8 mouse cellular contexts compared by ENCODE assay signal in genomic region chr8:64947698-64948034, GRCm38 (mm10). TPM values are rescaled to one million over a fixed set of nuclear protein-coding genes. Genes with fewer than 3 reads are reported as not detected.
DNase-seq lines count a peak whose midpoint lies in the region; ATAC-seq and TF ChIP-seq lines count a peak whose summit lies in the region.

No protein-coding gene starts in this region.

- peak overlapping the region; percentile 82 for H3K4me3 ChIP-seq in erythroblast, embryonic 14.5 days (replicated peaks)
- H3K4me3 ChIP-seq in spleen, adult 2 months (ENCODE audit: extremely low read depth, insufficient read depth, insufficient read length) = peak overlapping the region; percentile 74
- H3K4me3 ChIP-seq in limb, embryonic 15.5 days = peak overlapping the region; percentile 92
- peak overlapping the region; percentile 88 for H3K4me3 ChIP-seq in stomach, embryonic 15.5 days (replicated peaks)

- no peak for TF ChIP-seq CTCF in spleen, adult 2 months (IDR thresholded peaks at IDR 0.05; ENCODE audit: extremely low read depth, insufficient read depth, insufficient read length, insufficient replicate concordance)

- peak overlapping the region; percentile 51 for H3K4me2 ChIP-seq in limb, embryonic 15.5 days
- H3K4me2 ChIP-seq in stomach, embryonic 15.5 days = peak overlapping the region; percentile 68

- no peak for TF ChIP-seq POLR2A in spleen, adult 2 months (IDR thresholded peaks at IDR 0.05; ENCODE audit: low read depth, low read length)

- peaks cover 21% of the 10 kb centered on the region for H3K4me1 ChIP-seq in erythroblast, embryonic 14.5 days (ENCODE audit: control insufficient read depth)
- no peaks in the 10 kb centered on the region; the same call in none of the 2 replicates for H3K4me1 ChIP-seq in spleen, adult 2 months (ENCODE audit: control insufficient read depth, insufficient read depth, insufficient read length)
- H3K4me1 ChIP-seq in limb, embryonic 15.5 days = no peaks in the 10 kb centered on the region
- H3K4me1 ChIP-seq in stomach, embryonic 15.5 days = no peaks in the 10 kb centered on the region; the same call in 1 of the 2 replicates

- H3K9ac ChIP-seq in limb, embryonic 15.5 days = peak overlapping the region; percentile 45
- peak overlapping the region; percentile 66 for H3K9ac ChIP-seq in stomach, embryonic 15.5 days

- H3K27me3 ChIP-seq in erythroblast, embryonic 14.5 days (ENCODE audit: control insufficient read depth) = peaks cover 10% of the 10 kb centered on the region
- no peaks in the 10 kb centered on the region for H3K27me3 ChIP-seq in spleen, adult 2 months (ENCODE audit: control insufficient read depth, insufficient read depth, low read length)
- H3K27me3 ChIP-seq in limb, embryonic 15.5 days = peaks cover 12% of the 10 kb centered on the region
- H3K27me3 ChIP-seq in stomach, embryonic 15.5 days (replicated peaks) = no peaks in the 10 kb centered on the region

- H3K9me3 ChIP-seq in erythroblast, embryonic 14.5 days (ENCODE audit: control insufficient read depth, low read length) = peaks cover 2% of the 10 kb centered on the region
- H3K9me3 ChIP-seq in limb, embryonic 15.5 days = no peaks in the 10 kb centered on the region
- H3K9me3 ChIP-seq in stomach, embryonic 15.5 days = no peaks in the 10 kb centered on the region

- H3K36me3 ChIP-seq in erythroblast, embryonic 14.5 days (ENCODE audit: control insufficient read depth) = no peaks in the 10 kb centered on the region
- H3K36me3 ChIP-seq in spleen, adult 2 months (ENCODE audit: control insufficient read depth, insufficient read depth, low read length) = no peaks in the 10 kb centered on the region
- no peaks in the 10 kb centered on the region for H3K36me3 ChIP-seq in limb, embryonic 15.5 days
- no peaks in the 10 kb centered on the region for H3K36me3 ChIP-seq in stomach, embryonic 15.5 days

- WGBS in spleen, adult 2 months = 7% methylated on average over 10 of the region's 10 CpGs
- 5% methylated on average over 10 of the region's 10 CpGs for WGBS in limb, embryonic 15.5 days
- WGBS in stomach, embryonic 15.5 days = 11% methylated on average over 10 of the region's 10 CpGs

- no peak for DNase-seq in spleen, adult 2 months (ENCODE audit: low read depth in 1 of 2, low spot score in 2 of 2)
- DNase-seq in spleen, adult 12 weeks (ENCODE audit: low spot score) = no peak
- no peak for DNase-seq in testis, postnatal 10 days (ENCODE audit: low spot score)
- DNase-seq in B cell, adult 2 months = no peak

- H3K27ac ChIP-seq in spleen, adult 2 months (ENCODE audit: insufficient read depth, low read length) = peak overlapping the region; percentile 97
- H3K27ac ChIP-seq in limb, embryonic 15.5 days = peak overlapping the region; percentile 71
- H3K27ac ChIP-seq in stomach, embryonic 15.5 days = peak overlapping the region; percentile 80

- no peak for ATAC-seq in erythroblast, adult 5-6 weeks (replicated peaks; ENCODE audit: low FRiP score, poor library complexity, severe bottlenecking)
- no peak for ATAC-seq in limb, embryonic 15.5 days (ENCODE audit: insufficient number of reproducible peaks, low FRiP score, low TSS enrichment, low read depth)
- ATAC-seq in stomach, embryonic 15.5 days (ENCODE audit: insufficient read depth, low FRiP score, low read depth) = no peak

RNA-seq across cellular contexts. Expression of gene Tmem192, which starts 0.7 kb away (rescaled TPM):
- 0.40 and 0.56 TPM in 2 replicates for polyA plus RNA-seq in erythroblast, embryonic 14.5 days (2012)
- 10.9 and 14.6 TPM in 2 replicates for total RNA-seq in erythroblast, adult 5-6 weeks (2015; ENCODE audit: low replicate concordance)
- 0.56 and 1.7 TPM in 2 replicates for total RNA-seq in erythroblast, adult 5-6 weeks (2017; ENCODE audit: low replicate concordance)
- polyA plus RNA-seq in spleen, adult 2 months (2012; rRNA removed) = 40.0 and 51.9 TPM in 2 replicates
- 23.7 and 24.3 TPM in 2 replicates for polyA plus RNA-seq in limb, embryonic 15.5 days (2015; fragmentation: Nextera tagmentation; extraction: Ambion mirVana)
- polyA plus RNA-seq in stomach, embryonic 15.5 days (2015; fragmentation: Nextera tagmentation; extraction: Ambion mirVana) = 31.8 and 32.1 TPM in 2 replicates

RNA-seq across cellular contexts. Expression of gene Trim75, which starts 40.0 kb away (rescaled TPM):
- not detected in 2 replicates for polyA plus RNA-seq in erythroblast, embryonic 14.5 days (2012)
- not detected in 2 replicates for total RNA-seq in erythroblast, adult 5-6 weeks (2015; ENCODE audit: low replicate concordance)
- not detected in 2 replicates for total RNA-seq in erythroblast, adult 5-6 weeks (2017; ENCODE audit: low replicate concordance)
- not detected in 2 replicates for polyA plus RNA-seq in spleen, adult 2 months (2012; rRNA removed)
- 0.04 TPM in 1 of 2 replicates, not detected in the other for polyA plus RNA-seq in limb, embryonic 15.5 days (2015; fragmentation: Nextera tagmentation; extraction: Ambion mirVana)
- polyA plus RNA-seq in stomach, embryonic 15.5 days (2015; fragmentation: Nextera tagmentation; extraction: Ambion mirVana) = not detected in 2 replicates

Comparison
In these comparisons a context has a peak if more than half of its experiments do, and no peak if none do; other contexts are left out.
1. RNA of gene Tmem192, which starts 0.7 kb away (polyA plus RNA-seq): 40.0 to 51.9 TPM in spleen, adult 2 months, 31.8 to 32.1 TPM in stomach, embryonic 15.5 days and 23.7 to 24.3 TPM in limb, embryonic 15.5 days; 0.40 to 0.56 TPM in erythroblast, embryonic 14.5 days; every median in the first group is over 10 times any median in the second.
2. Peak in every context shown above with its lines, with median percentiles within 50 percentile points of each other: H3K4me3 ChIP-seq and H3K27ac ChIP-seq.